Mouse (Mus musculus) lung, adult 2 months (tissue): Measurements from ENCODE around the gene Naa50.

ENCODE experiments used
- CTCF ChIP-seq: fragments of 200-500 bp; IDR thresholded peaks from 2 replicates; pipeline ENCODE4 v1.5.1; 2011; ENCODE audit warnings: mild to moderate bottlenecking, low read length, control low read depth; ENCODE audit not compliant: insufficient read depth
- POLR2A ChIP-seq: fragments of 200-500 bp; IDR thresholded peaks from 2 replicates; pipeline ENCODE4 v1.6.1; 2011; ENCODE audit warnings: low read depth, mild to moderate bottlenecking, control low read depth, low read length, borderline replicate concordance; ENCODE audit errors: extremely low read depth

DNA sequence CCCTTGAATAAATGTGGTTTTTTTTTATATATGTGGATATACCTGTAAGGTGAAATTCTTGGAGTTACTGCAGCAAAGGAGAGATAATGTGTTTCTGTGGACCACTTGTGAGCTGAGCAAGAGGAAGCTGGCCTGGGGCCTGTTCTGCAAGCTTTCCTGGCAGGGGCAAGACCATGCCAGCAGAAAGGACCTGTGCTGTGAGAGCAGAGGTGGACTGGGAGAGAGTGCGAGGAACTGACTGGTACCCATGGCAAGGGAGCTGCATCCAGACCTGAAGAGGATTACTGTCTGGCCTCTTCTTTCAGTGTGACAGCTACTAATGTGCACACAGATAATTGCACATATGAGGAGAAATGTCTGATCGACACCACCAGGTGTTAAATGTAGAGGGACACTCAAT, 51.3 kb downstream of the Naa50 start:
- TF ChIP-seq CTCF (no peak), POLR2A (no peak)
